Mouse (Mus musculus): ENCODE data around the gene Ankrd12. TPM values are rescaled to one million over a fixed set of nuclear protein-coding genes. Genes with fewer than 3 reads are reported as not detected.

Ankrd12 gene
- polyA plus RNA-seq, 1 experiment = 2.0 TPM

DNA sequence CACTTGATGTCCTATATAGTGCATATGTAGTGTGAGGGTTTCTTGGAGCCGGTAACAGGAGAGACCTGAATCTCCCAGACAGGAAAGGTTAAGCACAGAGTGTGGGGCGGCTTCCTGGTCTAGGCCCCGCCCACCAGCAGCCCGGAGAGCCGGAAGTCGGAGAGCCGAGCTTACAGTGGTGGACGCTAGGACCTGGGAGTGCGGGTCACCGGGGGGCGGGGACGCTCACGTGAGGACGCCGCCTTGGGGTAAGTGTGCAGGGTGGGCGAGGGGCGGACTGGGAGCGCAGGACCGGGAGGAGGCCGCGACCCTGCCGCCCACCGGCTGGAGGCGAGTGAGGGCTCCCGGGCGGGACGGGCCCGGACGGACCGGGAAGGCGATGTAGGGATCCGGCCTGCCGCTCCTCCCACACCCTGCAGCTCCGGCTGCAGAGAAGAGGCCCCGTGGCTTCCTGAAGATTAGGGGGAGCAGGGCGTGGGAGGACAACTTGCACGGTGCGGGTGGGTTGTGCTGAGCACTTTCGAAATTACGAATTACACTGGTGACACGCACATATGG is 34.6 kb upstream of the Ankrd12 start, which contains the start of gene Washc1:
Gene Washc1 (plus strand): TSS at position 144 of the 558 bp plus-strand sequence.
- peaks cover 26% of the 10 kb centered on the region for H3K36me3 ChIP-seq (ENCODE audit: control insufficient read depth, insufficient read depth, low read length)
- peaks cover 5% of the 10 kb centered on the region; the same call in 1 of the 2 replicates for H3K4me1 ChIP-seq (ENCODE audit: control insufficient read depth, insufficient read depth, insufficient read length, low read length)
- H3K27ac ChIP-seq (ENCODE audit: insufficient read depth, low read depth, low read length) = peak within 1 kb of the TSS; percentile 56
- H3K4me3 ChIP-seq (ENCODE audit: low read depth, low read length) = peak within 1 kb of the TSS; percentile 99
- H3K27me3 ChIP-seq (ENCODE audit: control insufficient read depth, insufficient read depth, low read length) = no peaks in the 10 kb centered on the region
- TF ChIP-seq POLR2A (IDR thresholded peaks at IDR 0.05; ENCODE audit: low read depth, low read length) (peak; percentile 47; the same call in 1 of the 2 replicates), CTCF (IDR thresholded peaks at IDR 0.05; ENCODE audit: extremely low read depth, insufficient read length, insufficient replicate concordance, low read depth, low read length) (no peak)
- under 1% methylated on average over 40 of the region's 41 CpGs for WGBS

DNA sequence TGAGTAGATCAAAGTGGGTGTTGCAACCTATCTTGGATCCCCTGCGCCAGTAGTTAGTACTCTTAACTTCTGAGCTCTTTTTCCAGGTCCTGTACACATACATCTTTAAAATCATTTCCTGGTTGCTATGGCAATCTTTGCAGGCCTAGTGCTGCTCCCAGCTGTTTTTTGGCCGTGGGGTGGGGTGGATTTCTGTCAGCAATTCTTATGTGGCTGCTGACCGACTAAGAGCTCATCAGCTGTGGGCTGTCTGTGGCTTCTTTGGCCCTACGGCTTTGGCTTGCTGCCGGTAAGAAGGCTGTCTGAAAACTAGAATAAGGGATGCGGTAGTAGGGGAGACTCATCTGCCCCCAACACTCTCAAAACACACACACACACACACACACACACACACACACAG is 33.9 kb upstream of the Ankrd12 start:
- H3K27ac ChIP-seq (ENCODE audit: insufficient read depth, low read depth, low read length) = no peak overlapping the region
- peak overlapping the region; percentile 42 for H3K4me3 ChIP-seq (ENCODE audit: low read depth, low read length)
- peaks cover 5% of the 10 kb centered on the region; the same call in 1 of the 2 replicates for H3K4me1 ChIP-seq (ENCODE audit: control insufficient read depth, insufficient read depth, insufficient read length, low read length)
- peaks cover 19% of the 10 kb centered on the region for H3K36me3 ChIP-seq (ENCODE audit: control insufficient read depth, insufficient read depth, low read length)
- no peak for TF ChIP-seq CTCF (IDR thresholded peaks at IDR 0.05; ENCODE audit: extremely low read depth, insufficient read length, insufficient replicate concordance, low read depth, low read length)
- no peak for TF ChIP-seq POLR2A (IDR thresholded peaks at IDR 0.05; ENCODE audit: low read depth, low read length)
- WGBS = 11% methylated on average over 6 of the region's 6 CpGs
- H3K27me3 ChIP-seq (ENCODE audit: control insufficient read depth, insufficient read depth, low read length) = no peaks in the 10 kb centered on the region

DNA sequence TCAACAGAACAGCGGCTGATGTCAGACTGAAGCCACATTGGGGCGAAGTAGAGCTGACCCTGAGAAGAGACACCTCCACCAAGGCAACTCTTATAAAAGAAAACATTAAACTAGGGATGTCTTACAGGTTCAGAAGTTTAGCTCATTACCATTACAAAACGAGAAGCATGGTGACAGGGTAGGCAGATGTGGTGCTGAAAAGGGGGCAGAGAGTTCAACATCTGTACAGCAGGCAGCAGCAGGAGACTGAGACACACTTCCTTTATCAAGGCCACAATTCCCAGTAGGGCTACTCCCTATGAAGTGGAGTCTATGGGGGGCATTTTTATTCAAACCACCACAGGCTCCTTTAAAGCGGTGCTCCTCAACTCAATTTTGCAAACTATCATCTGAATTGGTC is 31.3 kb upstream of the Ankrd12 start:
- 88% methylated on average over 4 of the region's 4 CpGs for WGBS

DNA sequence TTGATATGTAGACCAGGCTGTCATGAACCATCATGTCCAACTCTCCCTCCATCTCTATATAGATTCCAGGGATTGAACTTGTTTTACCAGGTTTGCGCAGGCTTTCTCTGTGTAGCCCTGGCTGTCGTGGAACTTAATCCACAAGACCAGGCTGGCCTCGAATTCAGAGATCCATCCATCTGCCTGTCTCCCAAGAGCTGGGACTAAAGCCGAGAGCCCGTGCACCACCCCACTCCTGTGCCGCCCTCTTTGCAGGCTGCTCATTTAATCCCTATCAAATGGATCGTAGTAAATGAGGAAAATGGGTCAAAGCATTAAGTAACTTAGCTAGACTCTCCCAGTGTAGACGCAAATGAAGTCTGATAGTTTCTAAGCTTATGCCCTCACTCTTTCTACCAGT is 30.6 kb upstream of the Ankrd12 start:
- Histone ChIP-seq H3K27me3 (ENCODE audit: control insufficient read depth, insufficient read depth, low read length) (no peaks in the 10 kb centered on the region), H3K4me1 (ENCODE audit: control insufficient read depth, insufficient read depth, insufficient read length, low read length) (peaks cover 5% of the 10 kb centered on the region; the same call in 1 of the 2 replicates), H3K27ac (ENCODE audit: insufficient read depth, low read depth, low read length) (no peak overlapping the region), H3K4me3 (ENCODE audit: low read depth, low read length) (no peak overlapping the region), H3K36me3 (ENCODE audit: control insufficient read depth, insufficient read depth, low read length) (no peaks in the 10 kb centered on the region)
- WGBS = 70% methylated on average over 8 of the region's 8 CpGs
- TF ChIP-seq POLR2A (IDR thresholded peaks at IDR 0.05; ENCODE audit: low read depth, low read length) (no peak), CTCF (IDR thresholded peaks at IDR 0.05; ENCODE audit: extremely low read depth, insufficient read length, insufficient replicate concordance, low read depth, low read length) (no peak)

More for the DNA sequence above, 31.3 kb upstream of the Ankrd12 start:
- TF ChIP-seq POLR2A (IDR thresholded peaks at IDR 0.05; ENCODE audit: low read depth, low read length) = no peak
- TF ChIP-seq CTCF (IDR thresholded peaks at IDR 0.05; ENCODE audit: extremely low read depth, insufficient read length, insufficient replicate concordance, low read depth, low read length) = no peak
- H3K27ac ChIP-seq (ENCODE audit: insufficient read depth, low read depth, low read length) = no peak overlapping the region
- H3K4me3 ChIP-seq (ENCODE audit: low read depth, low read length) = no peak overlapping the region
- no peaks in the 10 kb centered on the region for H3K27me3 ChIP-seq (ENCODE audit: control insufficient read depth, insufficient read depth, low read length)
- peaks cover 5% of the 10 kb centered on the region; the same call in 1 of the 2 replicates for H3K4me1 ChIP-seq (ENCODE audit: control insufficient read depth, insufficient read depth, insufficient read length, low read length)
- H3K36me3 ChIP-seq (ENCODE audit: control insufficient read depth, insufficient read depth, low read length) = no peaks in the 10 kb centered on the region

DNA sequence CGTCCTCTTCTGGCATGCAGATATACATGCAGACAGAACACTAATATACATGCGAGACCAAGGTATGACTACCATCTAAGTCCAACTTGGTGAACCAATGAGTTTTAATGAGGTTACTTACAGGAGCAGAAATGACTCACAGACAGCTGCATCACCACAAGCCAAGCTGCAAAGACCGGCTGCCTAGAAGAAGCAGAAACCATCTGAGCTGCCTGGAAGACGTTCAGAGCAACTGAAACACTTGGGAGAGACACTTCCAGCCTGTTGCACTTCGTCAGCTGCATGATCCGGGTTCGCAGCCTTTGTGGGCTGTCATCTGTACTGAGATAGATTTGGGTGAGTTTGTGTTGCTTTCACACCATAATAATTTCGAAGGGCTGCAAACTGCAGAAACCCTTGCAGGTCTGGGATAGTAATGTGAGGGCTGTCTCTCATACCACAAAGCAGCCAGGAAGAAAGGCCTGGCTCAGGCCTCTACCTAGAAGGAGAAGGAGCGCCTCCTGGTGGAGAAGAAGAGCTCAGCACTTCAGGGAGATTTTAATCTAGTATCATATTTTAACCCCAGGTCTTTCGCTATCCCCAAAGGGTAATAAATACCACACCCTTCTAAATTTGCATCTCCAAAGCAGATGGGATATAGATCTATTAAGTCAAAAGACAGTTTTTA is 29.8 kb upstream of the Ankrd12 start:
- H3K27me3 ChIP-seq (ENCODE audit: control insufficient read depth, insufficient read depth, low read length) = no peaks in the 10 kb centered on the region
- WGBS = 51% methylated on average over 10 of the region's 10 CpGs
- peaks cover 5% of the 10 kb centered on the region; the same call in 1 of the 2 replicates for H3K4me1 ChIP-seq (ENCODE audit: control insufficient read depth, insufficient read depth, insufficient read length, low read length)
- no peaks in the 10 kb centered on the region for H3K36me3 ChIP-seq (ENCODE audit: control insufficient read depth, insufficient read depth, low read length)
- no peak overlapping the region for H3K27ac ChIP-seq (ENCODE audit: insufficient read depth, low read depth, low read length)
- TF ChIP-seq POLR2A (IDR thresholded peaks at IDR 0.05; ENCODE audit: low read depth, low read length) = no peak
- TF ChIP-seq CTCF (IDR thresholded peaks at IDR 0.05; ENCODE audit: extremely low read depth, insufficient read length, insufficient replicate concordance, low read depth, low read length) = peak; percentile 85; the same call in 1 of the 2 replicates
- no peak overlapping the region for H3K4me3 ChIP-seq (ENCODE audit: low read depth, low read length)

DNA sequence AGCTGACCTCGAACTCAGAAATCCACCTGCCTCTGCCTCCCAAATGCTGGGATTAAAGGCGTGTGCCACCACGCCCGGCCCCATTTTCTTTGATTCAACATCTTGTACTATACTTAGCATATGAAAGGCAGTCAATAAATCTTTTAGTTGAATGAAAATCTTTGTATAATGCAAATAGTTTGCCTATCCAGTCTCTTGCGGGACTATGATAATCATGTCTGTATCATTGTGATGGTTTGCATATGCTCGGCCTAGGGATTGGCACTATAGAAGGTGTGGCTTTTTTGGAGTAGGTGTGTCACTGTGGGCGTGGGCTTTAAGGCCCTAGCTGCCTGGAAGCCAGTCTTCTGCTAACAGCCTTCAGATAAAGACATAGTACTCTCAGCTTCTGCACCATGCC is 27.2 kb upstream of the Ankrd12 start:
- no peaks in the 10 kb centered on the region for H3K36me3 ChIP-seq (ENCODE audit: control insufficient read depth, insufficient read depth, low read length)
- WGBS = 83% methylated on average over 7 of the region's 7 CpGs
- no peak overlapping the region for H3K27ac ChIP-seq (ENCODE audit: insufficient read depth, low read depth, low read length)
- H3K4me1 ChIP-seq (ENCODE audit: control insufficient read depth, insufficient read depth, insufficient read length, low read length) = peaks cover 4% of the 10 kb centered on the region; the same call in 1 of the 2 replicates
- TF ChIP-seq POLR2A (IDR thresholded peaks at IDR 0.05; ENCODE audit: low read depth, low read length) (no peak), CTCF (IDR thresholded peaks at IDR 0.05; ENCODE audit: extremely low read depth, insufficient read length, insufficient replicate concordance, low read depth, low read length) (no peak)
- no peak overlapping the region for H3K4me3 ChIP-seq (ENCODE audit: low read depth, low read length)
- no peaks in the 10 kb centered on the region for H3K27me3 ChIP-seq (ENCODE audit: control insufficient read depth, insufficient read depth, low read length)

Measured in small intestine, adult 2 months (tissue).